Mouse (Mus musculus) heart, adult 10 weeks (tissue): ENCODE data around the gene Gm21834. TPM values are rescaled to one million over a fixed set of nuclear protein-coding genes. Genes with fewer than 3 reads are reported as not detected.

ENCODE experiments used
- polyA plus RNA-seq: library from polyadenylated mRNA; stranded (reverse); fragments of 350-450 nt; fragmentation: Illumina TruSeq; extraction: RNeasy Lipid Tissue Mini Kit (QIAGEN cat#74804); gene quantifications from one replicate; pipeline ENCODE4 v1.2.3, GENCODE M21; 2014; ENCODE audit warnings: low read depth, low replicate concordance

Gene Gm21834
- polyA plus RNA-seq, result not detected

GRCm38 (mm10) chr17:57742119-57742518 lies at the start of gene Gm21834:
Gene Gm21834, minus strand, starts transcription at chr17:57742219.

GRCm38 (mm10) chr17:57768622-57769610 lies 26.9 kb upstream of the Gm21834 start, which contains the start of gene Cntnap5c:
Gene Cntnap5c, plus strand, starts transcription at chr17:57769570.

Other genes starting within 250 kb of the Gm21834 start
- gene Vmn2r120, start 196.7 kb downstream of the Gm21834 start, polyA plus RNA-seq, result not detected
- gene Cntnap5c, start 27.4 kb upstream of the Gm21834 start, polyA plus RNA-seq, result not detected